Mouse (Mus musculus) urinary bladder, postnatal 25 days (tissue): ENCODE results near the gene Atic.

Experiments
- DNase-seq: peaks from one replicate; pipeline ENCODE4 v3.0.0; 2022; ENCODE audit warnings: low spot score

The Atic gene

GRCm38 (mm10) chr1:71594268-71594667 is 37.3 kb downstream of the Atic start:
- DNase-seq: no peak

DNA sequence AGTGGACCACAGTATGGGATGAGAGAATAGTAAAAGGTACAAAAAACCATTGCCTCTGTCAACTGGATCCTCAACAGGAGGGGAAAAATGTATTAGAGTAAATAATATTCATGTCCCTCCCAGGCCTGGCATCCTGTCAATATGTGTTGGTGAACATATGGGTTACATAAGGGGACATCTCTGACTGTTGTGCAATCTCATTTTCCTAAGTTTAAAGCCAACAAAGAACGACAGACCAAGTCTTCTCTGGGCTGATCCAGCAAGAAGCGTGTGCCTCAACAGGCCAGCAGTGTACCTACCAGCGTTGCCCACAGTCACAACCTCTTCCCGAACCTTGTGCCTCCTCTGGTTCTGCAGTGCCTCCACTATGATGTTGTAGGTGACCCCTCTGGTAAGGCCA is 38.4 kb downstream of the Atic start:
- DNase-seq: no peak

DNA sequence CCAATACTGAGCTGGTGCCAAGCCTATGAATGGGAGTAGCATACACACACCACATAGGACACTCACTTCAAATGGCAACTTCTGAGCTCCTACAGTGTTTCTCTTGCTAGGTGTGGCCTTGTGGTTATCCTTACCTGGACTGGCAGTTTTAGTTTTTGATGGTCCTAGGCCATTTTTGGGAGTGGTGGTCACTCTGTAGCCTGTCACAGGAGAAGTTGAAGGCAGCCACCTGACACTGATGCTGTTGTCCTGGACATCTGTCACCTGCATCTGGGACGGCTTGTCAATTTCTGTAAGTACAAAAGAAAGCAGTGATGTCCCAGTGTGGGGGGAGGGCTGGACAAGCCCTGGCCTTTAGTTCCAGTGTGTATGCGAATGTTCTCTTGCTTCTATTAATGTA is 48.8 kb downstream of the Atic start:
- no peak for DNase-seq

DNA sequence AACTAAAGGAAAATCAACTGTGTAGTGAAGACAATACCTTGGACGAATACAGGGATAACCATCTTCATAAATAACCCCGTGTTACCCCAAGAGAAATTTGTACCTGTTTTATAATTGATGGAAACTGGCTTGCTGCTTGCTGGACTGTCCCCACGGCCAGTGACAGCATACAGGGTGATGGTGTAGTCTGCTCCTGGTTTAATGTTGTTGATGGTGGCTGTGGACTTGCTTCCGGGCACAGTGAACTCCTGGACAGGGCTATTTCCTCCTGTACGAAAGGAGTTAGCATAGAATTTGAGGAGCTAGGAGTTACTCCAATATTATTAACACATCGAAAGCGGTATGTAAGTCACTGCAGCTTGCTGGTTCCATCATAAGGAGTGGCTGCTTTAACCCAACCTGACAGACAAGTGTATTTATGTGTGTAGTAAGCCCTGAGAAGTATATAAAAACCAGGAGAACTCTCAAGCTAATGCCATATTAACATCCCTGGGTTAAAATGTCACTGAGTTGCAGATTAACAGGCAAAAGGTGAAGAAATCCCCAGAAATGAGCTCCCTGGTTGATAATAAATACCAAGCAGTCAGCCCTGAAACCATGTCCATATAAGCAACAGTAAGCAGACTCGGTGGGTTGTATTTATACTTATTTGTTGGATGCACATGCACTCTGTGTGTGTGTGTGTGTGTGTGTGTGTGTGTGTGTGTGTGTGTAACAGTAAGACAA is 49.8 kb downstream of the Atic start:
- no peak for DNase-seq

- no peak for DNase-seq
These were observed 52.3 kb downstream of the Atic start for GRCm38 (mm10) chr1:71609057-71609775.

DNA sequence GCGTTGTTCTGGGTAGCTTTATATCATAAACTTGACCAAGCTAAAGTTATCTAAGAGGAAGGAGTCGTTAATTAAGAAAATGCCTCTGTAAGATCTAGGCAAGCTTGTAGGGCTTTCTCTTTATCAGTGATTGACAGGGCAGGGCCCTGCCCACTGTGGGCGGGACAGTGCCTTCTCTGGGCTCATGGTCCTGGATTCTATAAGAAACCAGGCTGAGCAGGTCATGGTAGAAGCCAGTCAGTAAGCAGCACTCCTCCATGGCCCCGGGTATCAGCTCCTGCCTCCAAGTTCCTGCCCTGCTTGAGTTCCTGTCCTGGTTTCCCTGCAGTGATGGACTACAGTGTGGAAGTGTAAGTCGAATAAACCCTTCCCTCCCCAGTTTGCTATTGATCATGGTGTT is 53.0 kb downstream of the Atic start:
- no peak for DNase-seq

DNA sequence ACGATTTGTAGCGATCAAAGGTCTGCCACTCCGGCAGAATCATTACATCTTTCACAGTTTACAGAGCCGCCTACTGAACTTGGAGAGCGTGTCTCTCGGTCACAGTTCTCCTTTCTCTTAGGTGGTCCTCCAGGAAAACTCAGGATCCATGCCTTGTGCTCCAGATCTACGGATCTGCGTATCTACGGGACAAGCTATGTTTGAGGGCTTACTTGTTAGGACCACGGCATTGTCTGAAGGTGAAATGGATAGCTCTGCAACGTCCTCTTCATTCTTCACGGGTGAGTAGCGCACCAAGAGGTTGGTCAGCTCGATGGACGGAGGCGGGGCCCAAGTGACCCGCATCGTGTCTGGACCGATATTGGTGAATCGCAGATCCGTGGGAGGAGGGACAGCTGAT is 55.3 kb downstream of the Atic start:
- DNase-seq: no peak

DNA sequence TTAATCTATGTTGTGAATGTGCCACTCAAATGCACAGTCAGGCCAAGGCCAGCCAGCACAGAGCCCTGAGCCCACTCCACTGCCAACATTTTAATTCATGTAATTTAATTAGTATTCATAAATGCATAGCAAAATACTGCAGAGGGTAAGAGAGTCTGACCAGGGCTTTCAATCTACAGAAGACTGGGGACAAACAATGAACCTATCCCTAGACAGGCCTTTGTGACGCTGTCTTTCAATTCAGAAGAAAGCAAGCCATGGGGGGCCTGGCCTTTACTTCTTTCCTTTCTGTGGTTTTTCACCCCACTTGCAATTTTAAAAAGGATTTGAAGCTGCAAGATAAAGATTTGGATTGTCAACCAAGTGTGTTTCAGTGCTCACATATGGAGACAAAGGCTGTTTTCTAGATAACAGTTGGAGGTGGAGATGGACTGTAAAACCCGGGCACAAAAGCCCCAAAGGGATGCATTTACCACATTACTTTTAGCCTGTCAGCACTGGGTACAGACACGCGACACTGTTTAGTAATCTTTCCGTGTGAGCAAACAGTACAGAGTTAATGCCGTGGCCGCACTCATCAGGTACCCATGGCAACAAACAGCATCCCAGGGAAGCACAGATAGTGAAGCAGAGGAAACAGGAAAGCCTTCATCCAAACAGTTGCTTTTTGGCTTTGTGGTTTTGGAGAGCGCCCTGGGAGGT is 57.7 kb downstream of the Atic start:
- no peak for DNase-seq

GRCm38 (mm10) chr1:71621526-71621925 is 64.6 kb downstream of the Atic start:
- no peak for DNase-seq

GRCm38 (mm10) chr1:71623625-71624024 is 66.7 kb downstream of the Atic start:
- no peak for DNase-seq
